Mouse (Mus musculus) mammary gland, adult 2 months (tissue): ENCODE results near the gene Lime1. TPM values are rescaled to one million over a fixed set of nuclear protein-coding genes. Genes with fewer than 3 reads are reported as not detected.

Experiments
- polyA plus RNA-seq: library from polyadenylated mRNA; depleted of rRNA; stranded (reverse); fragments of >200 nt; gene quantifications from 2 replicates; pipeline ENCODE4 v1.2.3, GENCODE M21; 2012; ENCODE audit warnings: low replicate concordance; rRNA removed

Lime1 gene
- polyA plus RNA-seq: 90.2 and 175 TPM in 2 replicates

GRCm38 (mm10) chr2:181379778-181380177 lies at the start of gene Lime1:
Gene Lime1, plus strand, starts transcription at chr2:181380078.

GRCm38 (mm10) chr2:181364860-181365596 lies 14.8 kb upstream of the Lime1 start, which contains the start of the genes Zgpat and Arfrp1:
Gene Zgpat, plus strand, starts transcription at chr2:181364928.
Gene Arfrp1, minus strand, starts transcription at chr2:181365404.

Other genes with a start within 250 kb of the Lime1 start
- gene Kcnq2, start 244.8 kb upstream of the Lime1 start, polyA plus RNA-seq: 0.04 TPM in 1 of 2 replicates, not detected in the other
- 0.16 and 238 TPM in 2 replicates for gene Eef1a2, start 223.1 kb upstream of the Lime1 start, polyA plus RNA-seq
- gene Ppdpf, start 192.8 kb upstream of the Lime1 start, polyA plus RNA-seq: 163 and 261 TPM in 2 replicates
- 0.11 and 0.40 TPM in 2 replicates for gene Ptk6, start 177.3 kb upstream of the Lime1 start, polyA plus RNA-seq
- 1.4 and 1.9 TPM in 2 replicates for gene Srms, start 166.9 kb upstream of the Lime1 start, polyA plus RNA-seq
- 0.27 and 0.34 TPM in 2 replicates for gene Fndc11, start 160.1 kb upstream of the Lime1 start, polyA plus RNA-seq
- 53.0 and 78.8 TPM in 2 replicates for gene Helz2, start 138.1 kb upstream of the Lime1 start, polyA plus RNA-seq
- gene Gmeb2, start 92.0 kb upstream of the Lime1 start, polyA plus RNA-seq: 25.4 and 31.0 TPM in 2 replicates
- gene Stmn3, start 65.6 kb upstream of the Lime1 start, polyA plus RNA-seq: 0.12 and 0.30 TPM in 2 replicates
- 39.3 and 60.7 TPM in 2 replicates for gene Rtel1, start 60.3 kb upstream of the Lime1 start, polyA plus RNA-seq
- 37.8 and 41.8 TPM in 2 replicates for gene Zgpat, start 15.2 kb upstream of the Lime1 start, polyA plus RNA-seq
- 32.9 and 45.7 TPM in 2 replicates for gene Arfrp1, start 14.7 kb upstream of the Lime1 start, polyA plus RNA-seq
- gene Zbtb46, start 79.3 kb downstream of the Lime1 start, polyA plus RNA-seq: 9.5 and 13.9 TPM in 2 replicates
- gene Abhd16b, start 113.1 kb downstream of the Lime1 start, polyA plus RNA-seq: 0.09 and 0.18 TPM in 2 replicates
- 43.4 and 55.1 TPM in 2 replicates for gene Tpd52l2, start 117.1 kb downstream of the Lime1 start, polyA plus RNA-seq
- gene Dnajc5, start 140.4 kb downstream of the Lime1 start, polyA plus RNA-seq: 55.5 and 79.7 TPM in 2 replicates
- 149 and 242 TPM in 2 replicates for gene Uckl1, start 204.8 kb downstream of the Lime1 start, polyA plus RNA-seq
- gene Prpf6, start 211.8 kb downstream of the Lime1 start, polyA plus RNA-seq: 12.7 and 15.9 TPM in 2 replicates
- gene Zfp512b, start 212.7 kb downstream of the Lime1 start, polyA plus RNA-seq: 46.3 and 50.6 TPM in 2 replicates
- gene Samd10, start 219.1 kb downstream of the Lime1 start, polyA plus RNA-seq: 19.4 and 21.0 TPM in 2 replicates